Mouse (Mus musculus): ENCODE results near the gene Osgin1. TPM values are rescaled to one million over a fixed set of nuclear protein-coding genes. Genes with fewer than 3 reads are reported as not detected.

The Osgin1 gene
- 69.4 and 84.6 TPM in 2 replicates for polyA plus RNA-seq (2012; rRNA removed)

- no peak for DNase-seq (ENCODE audit: low spot score)
These were observed at the start of gene Osgin1 for GRCm38 (mm10) chr8:119433582-119434174. Gene Osgin1 (plus strand): TSS chr8:119434124.

- DNase-seq (ENCODE audit: low spot score): no peak
These were observed 49.4 kb upstream of the Osgin1 start for GRCm38 (mm10) chr8:119384478-119384877.

DNA sequence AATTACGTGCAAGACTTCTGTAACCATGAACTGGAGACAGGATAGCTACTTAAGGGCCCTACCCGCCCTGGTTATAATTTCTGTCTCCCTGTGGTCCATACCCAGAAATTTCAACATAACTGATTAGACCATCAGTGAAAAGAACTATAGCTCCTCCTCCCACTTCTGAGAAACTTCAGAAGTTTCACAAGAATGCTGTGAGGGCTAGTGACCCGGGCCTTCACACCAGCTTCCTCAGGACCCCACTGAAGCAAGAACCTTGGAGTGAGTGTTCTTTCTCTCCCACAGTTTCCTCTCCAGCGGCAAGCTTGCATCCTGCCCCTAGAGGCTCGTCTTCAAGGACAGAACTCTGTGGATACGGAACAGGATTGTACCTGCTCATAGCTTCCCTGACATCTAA is 48.1 kb upstream of the Osgin1 start:
- no peak for DNase-seq (ENCODE audit: low spot score)

GRCm38 (mm10) chr8:119386988-119387387 is 46.9 kb upstream of the Osgin1 start:
- no peak for DNase-seq (ENCODE audit: low spot score)

DNA sequence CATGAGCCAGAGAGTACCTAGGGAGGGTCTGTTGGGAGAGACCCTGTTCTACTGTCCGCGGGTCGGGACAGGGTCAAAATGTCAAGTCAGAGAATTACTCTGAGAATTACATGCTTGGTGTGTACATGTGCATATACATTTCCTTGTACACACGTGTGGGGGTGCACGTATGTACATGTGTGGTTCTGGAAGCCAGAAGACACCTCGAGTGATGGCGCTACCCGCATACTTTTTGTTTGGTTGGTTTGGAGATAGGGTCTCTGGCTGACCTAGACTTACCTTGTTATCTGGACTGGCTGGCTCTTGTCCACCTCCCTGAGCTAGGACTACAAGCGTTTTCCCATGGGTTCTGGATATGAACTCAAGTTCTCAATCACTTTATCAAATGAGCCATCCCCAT is 39.8 kb upstream of the Osgin1 start:
- no peak for DNase-seq (ENCODE audit: low spot score)

DNA sequence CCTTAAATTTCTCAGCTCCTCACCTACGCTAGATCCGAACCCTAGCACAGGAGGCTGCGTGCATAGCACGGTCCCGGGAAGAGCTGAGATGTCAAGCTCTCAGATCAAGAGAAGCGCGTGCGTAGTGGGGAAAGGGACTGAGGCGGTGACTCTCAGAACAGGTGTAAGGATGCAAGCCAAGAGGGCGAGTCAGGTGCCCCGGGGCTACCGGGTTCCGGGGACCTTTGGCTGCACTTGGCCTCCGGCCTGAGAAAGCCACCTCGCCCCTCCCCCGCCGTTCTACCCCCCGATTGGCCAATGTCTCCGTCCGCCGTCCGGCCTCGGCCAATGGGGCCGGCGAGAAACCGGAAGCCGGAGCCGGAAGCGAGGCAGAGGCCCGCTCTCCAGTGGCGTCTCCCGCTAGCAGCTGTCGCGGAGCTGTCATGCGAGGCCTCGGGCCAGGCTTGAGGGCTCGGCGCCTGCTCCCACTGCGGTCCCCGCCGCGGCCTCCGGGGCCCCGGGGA is 39.3 kb upstream of the Osgin1 start, which contains the start of gene Mlycd:
Mlycd (plus strand) TSS at position 355 of the 503 bp plus-strand sequence.
- DNase-seq (ENCODE audit: low spot score): peak; percentile 91

DNA sequence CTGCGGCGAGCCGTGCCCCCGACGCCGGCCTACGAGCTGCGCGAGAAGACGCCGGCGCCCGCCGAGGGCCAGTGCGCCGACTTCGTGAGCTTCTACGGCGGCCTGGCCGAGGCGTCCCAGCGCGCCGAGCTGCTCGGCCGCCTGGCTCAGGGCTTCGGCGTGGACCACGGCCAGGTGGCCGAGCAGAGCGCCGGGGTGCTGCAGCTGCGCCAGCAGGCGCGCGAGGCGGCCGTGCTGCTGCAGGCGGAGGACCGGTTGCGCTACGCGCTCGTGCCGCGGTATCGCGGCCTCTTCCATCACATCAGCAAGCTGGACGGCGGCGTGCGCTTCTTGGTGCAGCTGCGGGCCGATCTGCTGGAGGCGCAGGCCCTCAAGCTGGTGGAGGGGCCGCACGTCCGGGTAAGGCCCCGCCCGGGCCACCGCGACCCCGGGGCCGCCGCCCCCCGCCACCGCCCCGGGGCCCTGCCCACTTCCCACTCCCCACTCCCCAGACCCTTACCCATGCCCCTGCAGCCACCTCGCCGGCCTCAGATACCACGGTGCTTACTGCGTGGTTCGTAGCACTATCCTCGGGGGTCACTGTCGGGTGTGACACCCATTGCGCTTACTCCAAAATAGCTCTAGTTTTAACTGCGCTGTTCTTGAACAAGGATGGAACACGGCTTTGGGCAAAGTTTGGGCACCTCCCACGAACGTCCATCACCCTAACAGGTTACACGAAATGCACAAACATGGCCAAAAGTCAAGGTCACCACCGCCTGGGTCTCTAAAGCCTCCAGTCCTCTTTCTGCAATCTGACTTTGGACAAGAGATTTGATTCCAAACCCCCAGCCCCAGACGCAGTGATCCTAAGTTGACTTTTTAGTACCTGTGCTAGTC is 38.6 kb upstream of the Osgin1 start:
- no peak for DNase-seq (ENCODE audit: low spot score)

GRCm38 (mm10) chr8:119398558-119398957 is 35.4 kb upstream of the Osgin1 start:
- no peak for DNase-seq (ENCODE audit: low spot score)

DNA sequence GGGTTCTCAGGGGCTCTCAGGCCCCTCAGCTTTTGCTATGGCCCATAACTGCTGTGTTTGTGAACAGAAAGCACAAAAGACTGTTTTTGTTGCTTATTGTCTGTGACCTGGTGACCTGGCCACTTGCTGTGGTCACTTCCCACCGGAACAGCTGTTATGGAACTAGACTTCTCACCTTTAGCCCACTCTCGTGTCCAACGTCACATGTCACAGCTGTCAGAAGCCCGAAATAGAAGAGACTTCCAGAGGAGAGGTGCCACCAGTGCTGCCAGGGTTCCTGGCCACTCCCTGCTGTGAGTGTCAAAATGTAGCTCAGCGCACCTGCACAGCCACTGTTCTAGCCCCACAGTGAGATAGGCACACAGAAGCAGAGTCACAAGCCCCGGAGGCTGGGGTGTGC is 34.7 kb upstream of the Osgin1 start:
- DNase-seq (ENCODE audit: low spot score): no peak

DNA sequence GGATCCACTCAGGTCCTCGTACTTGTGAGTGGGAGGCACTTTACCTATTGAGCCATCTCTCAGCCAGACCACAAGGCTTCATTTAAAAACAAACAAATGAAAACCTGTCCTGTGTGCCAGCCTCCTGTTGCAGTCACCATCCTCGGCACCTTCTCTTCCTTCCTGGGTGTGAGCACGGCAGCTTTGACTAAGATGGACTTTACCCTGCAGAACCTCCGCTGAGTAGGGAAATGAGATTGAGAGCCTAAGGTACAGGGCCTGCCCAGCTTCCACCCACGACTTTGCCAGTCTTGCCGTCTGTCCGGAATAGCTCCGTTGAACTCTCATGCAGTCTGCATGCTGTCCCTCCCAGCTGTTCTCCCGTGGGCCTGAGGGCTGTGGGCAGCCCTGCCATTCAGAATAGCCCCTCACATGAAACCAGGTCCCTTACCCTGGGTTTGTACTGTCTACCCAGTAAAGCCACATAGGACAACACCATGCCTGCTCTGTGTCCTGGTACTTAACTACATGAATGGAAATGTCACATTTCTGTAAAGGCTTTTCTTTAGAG is 33.7 kb upstream of the Osgin1 start:
- DNase-seq (ENCODE audit: low spot score): no peak

- DNase-seq (ENCODE audit: low spot score): no peak
These were observed 33.0 kb upstream of the Osgin1 start for GRCm38 (mm10) chr8:119400904-119401303.

- no peak for DNase-seq (ENCODE audit: low spot score)
These were observed 30.0 kb upstream of the Osgin1 start for GRCm38 (mm10) chr8:119403912-119404311.

DNA sequence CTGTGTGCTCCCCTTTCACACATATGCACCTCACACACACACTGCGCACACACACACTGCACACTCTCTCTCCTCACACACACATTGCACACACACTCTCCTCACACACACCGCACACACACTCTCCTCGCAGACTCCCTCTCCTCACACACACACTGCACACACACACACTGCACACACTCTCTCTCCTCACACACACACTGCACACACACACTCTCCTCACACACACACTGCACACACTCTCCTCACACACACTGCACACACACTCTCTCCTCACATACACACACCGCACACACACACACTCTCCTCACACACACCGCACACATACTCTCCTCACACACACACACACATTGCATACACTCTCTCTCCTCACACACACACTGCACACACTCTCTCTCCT is 29.3 kb upstream of the Osgin1 start:
- no peak for DNase-seq (ENCODE audit: low spot score)

DNA sequence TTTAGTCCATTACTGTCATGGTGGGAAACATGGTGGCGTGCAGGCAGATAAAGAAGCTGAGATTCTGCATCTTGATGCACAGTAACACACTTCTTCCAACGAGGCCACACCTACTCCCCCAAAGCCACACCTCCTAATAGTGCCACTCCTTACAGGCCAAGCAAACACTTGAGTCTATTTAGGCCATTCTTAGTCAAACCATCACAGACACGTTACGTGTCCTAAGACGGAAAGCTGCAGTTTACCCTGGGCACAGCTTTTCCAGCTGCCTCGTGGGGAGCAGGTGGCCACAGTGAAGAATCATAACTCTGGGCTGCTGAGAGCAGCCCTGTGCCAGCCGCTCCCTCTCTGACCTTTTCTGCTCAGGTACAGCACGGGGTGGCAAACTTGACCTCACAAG is 25.6 kb upstream of the Osgin1 start:
- DNase-seq (ENCODE audit: low spot score): no peak

GRCm38 (mm10) chr8:119412037-119412734 is 21.7 kb upstream of the Osgin1 start:
- no peak for DNase-seq (ENCODE audit: low spot score)

DNA sequence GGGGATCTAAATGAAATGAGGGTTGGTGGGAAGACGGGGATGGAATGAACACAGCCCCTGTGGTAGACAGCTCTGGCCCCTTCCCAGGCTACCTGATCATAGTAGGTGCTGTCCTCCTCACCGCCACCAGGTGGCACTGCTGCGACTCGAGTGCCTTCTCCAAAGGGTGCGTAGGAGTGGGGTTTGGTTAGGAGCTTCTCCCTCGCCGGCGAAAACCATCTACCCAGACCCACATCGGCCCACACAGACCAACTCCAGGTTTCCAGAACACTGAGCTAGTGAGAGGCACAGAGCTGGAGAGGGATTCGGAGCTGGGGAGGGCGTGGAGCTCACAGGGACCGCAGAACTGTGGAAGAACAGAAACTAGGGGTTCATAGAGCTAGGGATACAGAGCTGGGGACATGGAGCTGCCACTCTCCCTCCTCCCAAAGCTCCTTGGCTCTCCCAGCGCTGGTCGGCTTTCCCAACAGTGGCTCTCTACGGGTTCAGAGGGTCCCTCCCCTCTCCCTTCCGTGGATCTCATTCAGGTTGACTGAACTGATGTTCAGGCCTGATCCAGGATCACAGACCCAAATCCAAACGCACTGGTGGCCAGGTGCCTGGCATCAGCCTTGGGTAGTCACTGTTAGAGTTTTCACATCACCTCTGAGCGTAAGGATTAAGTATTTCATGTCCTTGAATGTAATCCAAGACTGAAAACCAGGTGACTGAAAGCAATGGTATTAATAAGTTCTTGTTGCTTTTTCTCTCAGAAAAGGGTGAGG is 21.0 kb upstream of the Osgin1 start:
- peak; percentile 69 for DNase-seq (ENCODE audit: low spot score)

GRCm38 (mm10) chr8:119413605-119414004 is 20.3 kb upstream of the Osgin1 start:
- DNase-seq (ENCODE audit: low spot score): no peak

- DNase-seq (ENCODE audit: low spot score): no peak
These were observed 13.6 kb upstream of the Osgin1 start for GRCm38 (mm10) chr8:119420318-119420717.

DNA sequence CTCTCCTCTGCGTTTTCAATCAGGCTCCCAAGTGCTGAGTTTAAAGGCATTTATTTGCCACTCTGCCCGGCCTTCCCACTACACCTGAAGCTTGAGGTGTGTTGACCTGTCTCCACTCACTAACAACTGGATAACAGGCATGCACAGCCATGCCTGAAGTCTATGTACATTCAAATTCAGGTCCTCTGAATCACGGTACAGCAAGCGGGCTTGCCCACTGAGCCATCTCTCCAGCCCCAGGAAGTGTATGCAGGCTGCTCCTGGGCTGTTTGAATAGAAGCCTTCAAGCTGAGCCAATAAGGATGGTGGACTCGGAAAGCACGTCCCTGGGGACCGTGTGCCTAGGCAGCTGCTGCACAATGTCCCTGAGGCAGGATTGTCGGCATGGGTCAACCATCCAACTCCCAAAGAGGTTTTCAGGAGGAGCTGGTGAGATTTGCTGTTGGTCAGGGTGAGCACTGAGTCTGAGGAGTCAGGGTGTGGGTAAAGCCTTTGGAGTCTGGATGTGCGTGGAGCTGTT is 12.3 kb upstream of the Osgin1 start:
- DNase-seq (ENCODE audit: low spot score): no peak

DNA sequence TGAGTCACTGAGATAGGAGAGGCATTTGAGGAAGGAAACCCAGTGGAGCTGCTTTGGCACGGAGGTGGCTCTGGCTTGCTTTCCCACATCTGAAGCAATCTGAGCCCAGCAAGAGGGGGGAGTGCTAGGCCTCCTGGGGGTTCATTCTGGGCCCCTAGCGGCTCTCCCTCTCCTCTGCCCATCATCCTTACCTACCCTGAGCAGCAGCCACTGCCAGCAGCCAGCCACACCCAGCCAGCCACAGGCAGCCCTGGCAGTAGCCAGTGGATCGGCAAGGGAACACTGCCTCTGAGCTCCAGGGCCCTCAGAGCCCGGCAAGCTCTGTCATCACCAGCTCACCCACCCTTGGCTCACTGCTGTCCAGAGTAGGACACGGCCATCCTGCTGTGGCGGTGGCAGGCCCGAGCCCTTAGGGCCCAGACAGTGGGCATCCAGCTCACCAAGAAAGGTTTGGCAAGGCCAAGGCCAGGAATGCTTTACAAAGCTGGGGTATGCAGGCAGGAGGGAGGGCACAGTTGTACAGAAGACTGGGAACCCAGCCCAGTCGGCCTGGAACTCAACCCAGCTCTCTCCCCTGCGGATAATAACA is 11.7 kb upstream of the Osgin1 start:
- no peak for DNase-seq (ENCODE audit: low spot score)

All from urinary bladder, adult 2 months (tissue).